21 mouse cellular contexts compared by ENCODE assay signal in the genomic region with DNA sequence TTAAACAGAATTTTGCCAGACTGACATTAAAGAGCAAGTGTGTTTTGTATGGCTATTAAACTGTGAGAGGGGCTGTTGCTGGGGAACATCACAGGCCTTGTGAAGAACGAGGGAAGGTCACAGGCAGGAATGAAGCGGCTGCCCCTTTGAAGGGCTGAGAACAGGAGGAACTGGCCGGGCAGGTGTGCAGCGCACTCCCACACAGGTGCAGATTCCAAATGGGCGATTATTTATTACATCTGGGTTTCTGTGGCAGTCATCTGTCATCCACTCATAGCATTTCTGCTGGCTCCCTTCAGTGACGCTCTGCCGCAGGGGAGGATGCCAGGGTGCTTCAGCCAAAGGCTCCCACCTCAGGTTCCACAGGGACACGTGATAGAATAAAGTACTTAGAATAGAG.
A peak's percentile ranks its signal among the peaks of the same experiment; 100 is the strongest.
DNase-seq lines count a peak whose midpoint lies in the region; ATAC-seq lines count a peak whose summit lies in the region.
"Had no signal": no experiment of that assay in that cellular context is flagged by ENCODE, and none has a peak within 500 bp of the region (broad histone marks: within the 10 kb centered on the region; RNA-seq: fewer than 3 reads in every experiment).

No protein-coding gene starts in this region.

- peaks cover 14% of the 10 kb centered on the region for H3K27me3 ChIP-seq in embryonic facial prominence, embryonic 10.5 days (replicated peaks; ENCODE audit: low read depth, poor library complexity, severe bottlenecking)
- no peaks in the 10 kb centered on the region for H3K27me3 ChIP-seq in embryonic facial prominence, embryonic 14.5 days (replicated peaks; ENCODE audit: control insufficient read depth, insufficient read depth, low read length)
- 0 out of 2 replicates have a peak, but pooled peaks cover 4% of the 10 kb centered on the region for H3K27me3 ChIP-seq in limb, embryonic 10.5 days (ENCODE audit: low read depth, poor library complexity, severe bottlenecking)
- H3K27me3 ChIP-seq: embryonic facial prominence, embryonic 12.5 days; heart, embryonic 12.5 days; liver, embryonic 15.5 days had no signal

- H3K9me3 ChIP-seq in embryonic facial prominence, embryonic 10.5 days: 0 out of 2 replicates have a peak, but pooled peaks cover 2% of the 10 kb centered on the region
- H3K9me3 ChIP-seq in embryonic facial prominence, embryonic 14.5 days (ENCODE audit: control insufficient read depth, low read length): no peaks in the 10 kb centered on the region
- H3K9me3 ChIP-seq in limb, embryonic 10.5 days (replicated peaks): no peaks in the 10 kb centered on the region
- H3K9me3 ChIP-seq: embryonic facial prominence, embryonic 12.5 days; heart, embryonic 12.5 days; liver, embryonic 15.5 days had no signal

- no peaks in the 10 kb centered on the region for H3K36me3 ChIP-seq in embryonic facial prominence, embryonic 10.5 days (replicated peaks)
- no peaks in the 10 kb centered on the region for H3K36me3 ChIP-seq in embryonic facial prominence, embryonic 14.5 days (ENCODE audit: control insufficient read depth, insufficient read depth, low read length)
- H3K36me3 ChIP-seq in limb, embryonic 10.5 days: no peaks in the 10 kb centered on the region
- H3K36me3 ChIP-seq: embryonic facial prominence, embryonic 12.5 days; heart, embryonic 12.5 days; liver, embryonic 15.5 days had no signal

- H3K27ac ChIP-seq in embryonic facial prominence, embryonic 10.5 days (replicated peaks): no peak overlapping the region
- H3K27ac ChIP-seq in embryonic facial prominence, embryonic 14.5 days (replicated peaks; ENCODE audit: low read depth, low read length): no peak overlapping the region
- H3K27ac ChIP-seq in limb, embryonic 10.5 days: no peak overlapping the region
- H3K27ac ChIP-seq: embryonic facial prominence, embryonic 12.5 days; gastrocnemius, adult 2 months; liver, embryonic 15.5 days; macrophage had no signal

- H3K4me3 ChIP-seq in embryonic facial prominence, embryonic 10.5 days: no peak overlapping the region
- no peak overlapping the region for H3K4me3 ChIP-seq in embryonic facial prominence, embryonic 14.5 days (ENCODE audit: low read depth, low read length)
- H3K4me3 ChIP-seq in limb, embryonic 10.5 days: no peak overlapping the region
- H3K4me3 ChIP-seq: embryonic facial prominence, embryonic 12.5 days; erythroblast, embryonic 14.5 days; gastrocnemius, adult 2 months; heart, embryonic 12.5 days; liver, embryonic 15.5 days had no signal

- no peak overlapping the region for H3K9ac ChIP-seq in embryonic facial prominence, embryonic 14.5 days (ENCODE audit: low read depth, low read length)
- H3K9ac ChIP-seq: embryonic facial prominence, embryonic 12.5 days; heart, embryonic 12.5 days; liver, embryonic 15.5 days had no signal

- WGBS in embryonic facial prominence, embryonic 10.5 days: 79% methylated on average over 8 of the region's 8 CpGs
- WGBS in embryonic facial prominence, embryonic 14.5 days: 70% methylated on average over 8 of the region's 8 CpGs
- 68% methylated on average over 8 of the region's 8 CpGs for WGBS in limb, embryonic 10.5 days

- peak; percentile 44; the same call in 1 of the 2 replicates for ATAC-seq in embryonic facial prominence, embryonic 14.5 days (ENCODE audit: low read depth)
- ATAC-seq: forebrain, embryonic 14.5 days had no signal

- DNase-seq in kidney, postnatal 36 days: peak; percentile 4 to 20
- DNase-seq in kidney, adult 18-20 months: no peak
- DNase-seq in embryonic facial prominence, embryonic 10.5 days (ENCODE audit: low spot score): peak; percentile 46
- DNase-seq in embryonic facial prominence, embryonic 14.5 days (ENCODE audit: low spot score): peak; percentile 51
- DNase-seq in limb, embryonic 10.5 days (ENCODE audit: low spot score): peak; percentile 47
- DNase-seq in cerebellum, postnatal 25 days: no peak
- no peak for DNase-seq in thymus, adult 18-20 months
- DNase-seq: adrenal gland, adult 2 months; cerebellum, adult 11 months; cerebellum, postnatal 10 days; gastrocnemius, adult 2 months; heart, adult 11 months; heart, postnatal 14 days; liver; thymus, postnatal 25 days had no signal

- no peak overlapping the region for H3K4me2 ChIP-seq in embryonic facial prominence, embryonic 14.5 days (ENCODE audit: low read depth, low read length)
- H3K4me2 ChIP-seq: embryonic facial prominence, embryonic 12.5 days; heart, embryonic 12.5 days; liver, embryonic 15.5 days had no signal

- H3K4me1 ChIP-seq in embryonic facial prominence, embryonic 10.5 days: peaks cover 28% of the 10 kb centered on the region
- 0 out of 2 replicates have a peak, but pooled peaks cover 3% of the 10 kb centered on the region for H3K4me1 ChIP-seq in embryonic facial prominence, embryonic 14.5 days (ENCODE audit: control insufficient read depth, insufficient read depth, low read length)
- H3K4me1 ChIP-seq in limb, embryonic 10.5 days: peaks cover 30% of the 10 kb centered on the region
- H3K4me1 ChIP-seq: embryonic facial prominence, embryonic 12.5 days; liver, embryonic 15.5 days had no signal

Comparison
In these comparisons a context has a peak if more than half of its experiments do, and no peak if none do; other contexts are left out.
1. DNase-seq: peak in kidney, postnatal 36 days (2 of 2), embryonic facial prominence, embryonic 10.5 days (single experiment), embryonic facial prominence, embryonic 14.5 days (single experiment) and limb, embryonic 10.5 days (single experiment); none in kidney, adult 18-20 months (single experiment), cerebellum, postnatal 25 days (0 of 2) and thymus, adult 18-20 months (0 of 2).